Mouse (Mus musculus): Measurements from ENCODE around the gene P3h1.

GRCm38 (mm10) chr4:119191273-119191672 is 41.4 kb upstream of the P3h1 start:
- TF ChIP-seq CTCF (IDR thresholded peaks at IDR 0.05; ENCODE audit: low read depth, low read length) (no peak), EP300 (IDR thresholded peaks at IDR 0.05; ENCODE audit: insufficient read depth, low read depth, low read length) (no peak), POLR2A (IDR thresholded peaks at IDR 0.05; ENCODE audit: insufficient read depth, low read length) (no peak)

Measured in ES-Bruce4 (cell line).